Mouse (Mus musculus): ENCODE data around the gene Tas1r1. TPM values are rescaled to one million over a fixed set of nuclear protein-coding genes. Genes with fewer than 3 reads are reported as not detected.

Gene Tas1r1
- polyA plus RNA-seq, 1 experiment from 2014 or later, result 0.77 TPM

GRCm38 (mm10) chr4:151992091-151992490, 46.3 kb downstream of the Tas1r1 start:
- peaks cover 24% of the 10 kb centered on the region for H3K4me1 ChIP-seq (ENCODE audit: control insufficient read depth, insufficient read depth, low read length)
- no peak overlapping the region for H3K4me2 ChIP-seq (replicated peaks; ENCODE audit: low read depth, low read length)
- WGBS, result 91% methylated on average over 9 of the region's 9 CpGs
- no peak overlapping the region for H3K27ac ChIP-seq (ENCODE audit: low read depth, low read length)
- H3K4me3 ChIP-seq (ENCODE audit: low read length), result no peak overlapping the region
- no peak overlapping the region for H3K9ac ChIP-seq (ENCODE audit: low read depth, low read length)
- no peak for ATAC-seq (ENCODE audit: low FRiP score, low TSS enrichment)
- H3K27me3 ChIP-seq (ENCODE audit: control insufficient read depth, insufficient read depth, low read length), result no peaks in the 10 kb centered on the region
- H3K9me3 ChIP-seq (ENCODE audit: control insufficient read depth, low read length), result no peaks in the 10 kb centered on the region
- peaks cover 40% of the 10 kb centered on the region for H3K36me3 ChIP-seq (ENCODE audit: control insufficient read depth, insufficient read depth, low read length)

DNA sequence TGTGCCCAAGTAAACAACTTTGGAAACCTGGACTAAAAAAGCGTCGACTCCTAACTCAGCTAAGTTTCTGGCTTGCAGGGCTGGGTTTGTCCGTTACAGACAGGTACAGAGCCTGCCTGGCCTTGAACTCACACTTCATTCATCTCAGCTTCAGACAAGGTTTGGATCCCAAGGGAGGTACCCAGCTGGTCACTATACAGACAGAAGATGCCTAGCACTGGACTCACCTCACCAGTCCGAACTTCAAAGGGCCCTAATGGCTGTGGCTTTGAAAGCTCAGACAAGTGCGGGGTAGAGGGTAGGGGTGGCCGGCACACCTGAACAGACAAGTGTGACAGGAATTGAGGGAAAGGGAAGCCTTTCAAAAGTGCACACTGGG, 49.3 kb downstream of the Tas1r1 start:
- Histone ChIP-seq H3K4me1 (ENCODE audit: control insufficient read depth, insufficient read depth, low read length) (peaks cover 34% of the 10 kb centered on the region), H3K9ac (ENCODE audit: low read depth, low read length) (peak overlapping the region; percentile 93; the same call in 1 of the 2 replicates), H3K4me2 (replicated peaks; ENCODE audit: low read depth, low read length) (peak overlapping the region; percentile 70), H3K9me3 (ENCODE audit: control insufficient read depth, low read length) (no peaks in the 10 kb centered on the region), H3K27me3 (ENCODE audit: control insufficient read depth, insufficient read depth, low read length) (no peaks in the 10 kb centered on the region), H3K36me3 (ENCODE audit: control insufficient read depth, insufficient read depth, low read length) (peaks cover 47% of the 10 kb centered on the region), H3K4me3 (ENCODE audit: low read length) (peak overlapping the region; percentile 87), H3K27ac (ENCODE audit: low read depth, low read length) (peak overlapping the region; percentile 87)
- ATAC-seq (ENCODE audit: low FRiP score, low TSS enrichment), result 0 out of 2 replicates have a peak, but pooled peaks have one; percentile 5
- 26% methylated on average over 6 of the region's 6 CpGs for WGBS

DNA sequence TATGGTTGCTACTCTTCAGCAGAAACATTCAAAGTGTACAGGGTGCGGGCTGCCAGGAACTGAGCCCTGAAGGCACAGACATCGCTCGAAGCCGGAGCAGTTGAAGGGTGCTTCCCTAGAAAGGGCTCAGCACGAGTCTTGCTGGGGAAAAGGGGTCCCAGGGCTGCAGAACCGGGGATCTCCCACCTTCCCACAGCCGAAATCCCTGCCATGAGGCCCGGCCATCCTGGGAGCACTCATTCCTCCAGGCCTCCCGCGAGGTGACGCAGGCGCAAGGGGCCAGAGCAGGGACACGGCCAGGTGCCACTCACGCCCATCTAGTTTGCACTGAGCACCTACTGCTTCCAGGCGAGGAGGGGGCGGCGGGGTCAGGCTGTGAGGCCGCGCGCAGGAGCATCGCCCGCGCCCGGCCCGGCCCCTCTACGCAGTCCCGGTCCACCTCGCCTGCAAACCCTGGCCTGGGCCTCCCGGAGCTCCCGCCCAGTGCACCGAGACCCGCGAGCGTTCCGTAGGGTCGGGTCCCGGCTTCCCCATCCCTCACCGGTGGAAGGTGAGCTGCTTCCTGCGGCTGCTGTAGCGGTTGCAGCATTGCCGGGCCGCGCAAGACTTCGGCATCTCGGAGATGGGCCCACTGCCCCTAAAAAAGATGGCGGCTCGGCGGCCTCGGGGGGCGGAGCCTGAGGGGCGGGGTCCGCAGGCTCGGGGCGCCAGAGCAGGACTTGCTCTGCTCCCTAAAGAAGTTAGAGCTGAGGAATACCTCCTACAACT, 49.8 kb downstream of the Tas1r1 start, which contains the start of gene Thap3:
Thap3 (minus strand) TSS at position 656 of the 768 bp plus-strand sequence.
- ATAC-seq (ENCODE audit: low FRiP score, low TSS enrichment), result peak; percentile 63
- H3K4me3 ChIP-seq (ENCODE audit: low read length), result peak within 1 kb of the TSS; percentile 87
- H3K4me2 ChIP-seq (replicated peaks; ENCODE audit: low read depth, low read length), result peak within 1 kb of the TSS; percentile 70
- no peaks in the 10 kb centered on the region for H3K9me3 ChIP-seq (ENCODE audit: control insufficient read depth, low read length)
- peak within 1 kb of the TSS; percentile 87 for H3K27ac ChIP-seq (ENCODE audit: low read depth, low read length)
- H3K9ac ChIP-seq (ENCODE audit: low read depth, low read length), result peak within 1 kb of the TSS; percentile 93
- peaks cover 32% of the 10 kb centered on the region for H3K4me1 ChIP-seq (ENCODE audit: control insufficient read depth, insufficient read depth, low read length)
- H3K36me3 ChIP-seq (ENCODE audit: control insufficient read depth, insufficient read depth, low read length), result peaks cover 47% of the 10 kb centered on the region
- WGBS, result under 1% methylated on average over 52 of the region's 54 CpGs
- no peaks in the 10 kb centered on the region for H3K27me3 ChIP-seq (ENCODE audit: control insufficient read depth, insufficient read depth, low read length)

DNA sequence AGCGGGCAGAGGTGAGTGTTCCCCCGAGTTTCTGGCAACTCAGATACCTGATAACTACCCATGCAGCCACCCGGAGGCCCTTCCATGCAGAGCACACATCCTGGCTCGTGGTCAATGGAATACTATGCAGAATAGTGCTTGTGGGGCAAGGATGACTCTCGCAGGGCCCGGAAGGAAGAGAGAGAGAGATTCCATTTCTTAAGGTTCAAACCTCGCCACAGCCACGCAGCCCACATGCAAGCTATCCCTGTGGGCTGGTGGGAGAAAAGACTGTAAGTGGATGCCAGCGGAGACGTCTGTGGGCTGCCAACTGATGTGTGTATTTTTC, 50.4 kb downstream of the Tas1r1 start:
- peak overlapping the region; percentile 87 for H3K4me3 ChIP-seq (ENCODE audit: low read length)
- no peaks in the 10 kb centered on the region for H3K9me3 ChIP-seq (ENCODE audit: control insufficient read depth, low read length)
- no peak for ATAC-seq (ENCODE audit: low FRiP score, low TSS enrichment)
- no peaks in the 10 kb centered on the region for H3K27me3 ChIP-seq (ENCODE audit: control insufficient read depth, insufficient read depth, low read length)
- peak overlapping the region; percentile 87 for H3K27ac ChIP-seq (ENCODE audit: low read depth, low read length)
- peak overlapping the region; percentile 70 for H3K4me2 ChIP-seq (replicated peaks; ENCODE audit: low read depth, low read length)
- peak overlapping the region; percentile 93 for H3K9ac ChIP-seq (ENCODE audit: low read depth, low read length)
- peaks cover 31% of the 10 kb centered on the region for H3K4me1 ChIP-seq (ENCODE audit: control insufficient read depth, insufficient read depth, low read length)
- peaks cover 49% of the 10 kb centered on the region for H3K36me3 ChIP-seq (ENCODE audit: control insufficient read depth, insufficient read depth, low read length)
- 31% methylated on average over 10 of the region's 10 CpGs for WGBS

DNA sequence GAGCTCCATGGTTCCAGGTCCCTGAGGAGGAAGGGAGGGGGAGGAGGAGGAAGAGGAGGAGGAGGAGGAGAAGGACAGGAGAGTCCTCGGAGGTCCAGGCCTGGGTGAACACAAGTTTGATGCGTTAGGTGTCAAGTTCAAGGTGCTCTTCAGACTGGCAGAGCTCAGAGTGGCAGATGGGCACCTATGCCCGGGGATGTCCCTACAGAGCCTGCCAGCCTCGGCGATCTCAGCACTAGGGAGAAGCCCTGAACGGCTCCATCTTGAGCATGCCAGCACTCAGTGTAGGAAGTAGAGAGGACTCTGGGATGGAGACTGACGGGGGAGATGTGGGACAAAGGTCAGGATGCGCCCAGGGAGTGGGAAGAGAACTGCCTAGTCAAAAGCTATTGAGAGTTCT, 51.7 kb downstream of the Tas1r1 start:
- H3K36me3 ChIP-seq (ENCODE audit: control insufficient read depth, insufficient read depth, low read length), result peaks cover 48% of the 10 kb centered on the region
- ATAC-seq (ENCODE audit: low FRiP score, low TSS enrichment), result no peak
- H3K9me3 ChIP-seq (ENCODE audit: control insufficient read depth, low read length), result no peaks in the 10 kb centered on the region
- no peak overlapping the region for H3K9ac ChIP-seq (ENCODE audit: low read depth, low read length)
- no peak overlapping the region for H3K27ac ChIP-seq (ENCODE audit: low read depth, low read length)
- no peak overlapping the region for H3K4me3 ChIP-seq (ENCODE audit: low read length)
- H3K4me1 ChIP-seq (ENCODE audit: control insufficient read depth, insufficient read depth, low read length), result peaks cover 31% of the 10 kb centered on the region
- WGBS, result 62% methylated on average over 8 of the region's 8 CpGs
- H3K4me2 ChIP-seq (replicated peaks; ENCODE audit: low read depth, low read length), result no peak overlapping the region
- H3K27me3 ChIP-seq (ENCODE audit: control insufficient read depth, insufficient read depth, low read length), result no peaks in the 10 kb centered on the region

DNA sequence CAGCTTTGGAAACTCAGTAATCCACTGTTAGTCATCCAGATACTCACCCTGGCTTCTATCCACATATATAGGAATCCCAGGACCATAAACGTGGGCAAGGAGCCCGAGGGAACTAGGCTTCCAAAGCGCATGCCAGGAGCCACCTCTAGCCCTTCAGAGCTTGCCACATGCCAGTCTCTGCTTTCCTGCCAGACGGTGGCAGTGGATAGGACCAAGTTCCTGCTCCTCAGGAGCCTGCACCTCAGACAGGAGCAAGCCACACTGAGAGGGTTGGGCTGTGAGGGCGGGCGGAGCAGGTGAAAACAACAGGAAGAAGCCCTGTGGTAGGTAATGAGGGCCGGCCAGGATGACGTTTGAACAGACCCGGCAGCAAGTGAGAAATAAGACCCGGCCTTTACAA, 52.5 kb downstream of the Tas1r1 start:
- H3K9me3 ChIP-seq (ENCODE audit: control insufficient read depth, low read length), result no peaks in the 10 kb centered on the region
- peaks cover 31% of the 10 kb centered on the region for H3K4me1 ChIP-seq (ENCODE audit: control insufficient read depth, insufficient read depth, low read length)
- no peak overlapping the region for H3K27ac ChIP-seq (ENCODE audit: low read depth, low read length)
- ATAC-seq (ENCODE audit: low FRiP score, low TSS enrichment), result no peak
- no peak overlapping the region for H3K4me3 ChIP-seq (ENCODE audit: low read length)
- no peak overlapping the region for H3K9ac ChIP-seq (ENCODE audit: low read depth, low read length)
- 19% methylated on average over 10 of the region's 10 CpGs for WGBS
- H3K36me3 ChIP-seq (ENCODE audit: control insufficient read depth, insufficient read depth, low read length), result peaks cover 46% of the 10 kb centered on the region
- no peaks in the 10 kb centered on the region for H3K27me3 ChIP-seq (ENCODE audit: control insufficient read depth, insufficient read depth, low read length)
- H3K4me2 ChIP-seq (replicated peaks; ENCODE audit: low read depth, low read length), result no peak overlapping the region

DNA sequence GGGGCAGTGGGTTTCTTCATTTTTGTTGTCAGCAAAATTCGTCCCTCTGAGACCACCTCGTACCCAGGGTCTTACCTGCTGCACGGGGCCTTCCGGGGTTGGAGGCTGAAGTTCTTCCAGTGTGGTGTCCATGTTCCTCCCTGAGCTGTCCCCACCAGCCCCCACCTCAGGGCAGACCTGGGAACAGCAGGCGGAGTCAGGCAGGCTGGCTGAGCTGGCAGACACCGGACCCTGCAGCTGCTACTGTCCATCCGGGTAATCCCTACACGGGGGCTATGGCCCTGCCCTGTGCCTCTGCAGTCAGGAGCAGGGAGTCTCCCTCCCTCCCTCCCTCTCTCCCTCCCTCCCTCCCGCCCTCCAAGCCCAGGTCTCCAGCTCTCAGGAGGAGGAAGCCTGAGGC, 54.8 kb downstream of the Tas1r1 start:
- H3K4me3 ChIP-seq (ENCODE audit: low read length), result no peak overlapping the region
- H3K27me3 ChIP-seq (ENCODE audit: control insufficient read depth, insufficient read depth, low read length), result no peaks in the 10 kb centered on the region
- H3K27ac ChIP-seq (ENCODE audit: low read depth, low read length), result no peak overlapping the region
- H3K4me1 ChIP-seq (ENCODE audit: control insufficient read depth, insufficient read depth, low read length), result peaks cover 27% of the 10 kb centered on the region
- H3K4me2 ChIP-seq (replicated peaks; ENCODE audit: low read depth, low read length), result 0 out of 2 replicates have a peak overlapping the region, but pooled peaks have one; percentile 10
- WGBS, result 30% methylated on average over 8 of the region's 9 CpGs
- peak; percentile 37; the same call in 1 of the 2 replicates for ATAC-seq (ENCODE audit: low FRiP score, low TSS enrichment)
- H3K36me3 ChIP-seq (ENCODE audit: control insufficient read depth, insufficient read depth, low read length), result peaks cover 52% of the 10 kb centered on the region
- no peak overlapping the region for H3K9ac ChIP-seq (ENCODE audit: low read depth, low read length)
- H3K9me3 ChIP-seq (ENCODE audit: control insufficient read depth, low read length), result no peaks in the 10 kb centered on the region

DNA sequence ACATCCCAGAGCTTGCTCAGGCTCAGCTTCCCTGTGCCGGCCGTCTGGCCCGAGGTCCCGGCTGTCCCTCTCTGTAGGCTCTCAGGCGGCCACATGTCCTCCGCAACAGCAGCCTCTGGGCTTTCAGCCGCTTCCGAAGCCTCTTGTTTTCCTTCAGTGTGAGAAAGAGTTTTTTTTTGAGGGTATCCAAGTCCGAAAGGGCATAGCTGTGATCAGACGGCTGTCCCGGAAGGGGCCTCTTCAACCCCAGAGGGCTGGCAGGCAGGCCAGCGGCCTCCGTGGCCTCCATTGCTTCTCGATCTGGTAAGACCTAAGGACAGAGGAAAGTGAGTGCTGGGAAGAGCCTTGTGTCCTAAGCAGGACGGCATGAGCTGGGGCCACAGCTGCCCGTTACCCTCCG, 55.3 kb downstream of the Tas1r1 start:
- H3K4me3 ChIP-seq (ENCODE audit: low read length), result no peak overlapping the region
- 50% methylated on average over 17 of the region's 17 CpGs for WGBS
- peaks cover 24% of the 10 kb centered on the region for H3K4me1 ChIP-seq (ENCODE audit: control insufficient read depth, insufficient read depth, low read length)
- H3K4me2 ChIP-seq (replicated peaks; ENCODE audit: low read depth, low read length), result no peak overlapping the region
- no peak overlapping the region for H3K9ac ChIP-seq (ENCODE audit: low read depth, low read length)
- no peaks in the 10 kb centered on the region for H3K9me3 ChIP-seq (ENCODE audit: control insufficient read depth, low read length)
- peaks cover 55% of the 10 kb centered on the region for H3K36me3 ChIP-seq (ENCODE audit: control insufficient read depth, insufficient read depth, low read length)
- no peak overlapping the region for H3K27ac ChIP-seq (ENCODE audit: low read depth, low read length)
- H3K27me3 ChIP-seq (ENCODE audit: control insufficient read depth, insufficient read depth, low read length), result no peaks in the 10 kb centered on the region
- ATAC-seq (ENCODE audit: low FRiP score, low TSS enrichment), result no peak

DNA sequence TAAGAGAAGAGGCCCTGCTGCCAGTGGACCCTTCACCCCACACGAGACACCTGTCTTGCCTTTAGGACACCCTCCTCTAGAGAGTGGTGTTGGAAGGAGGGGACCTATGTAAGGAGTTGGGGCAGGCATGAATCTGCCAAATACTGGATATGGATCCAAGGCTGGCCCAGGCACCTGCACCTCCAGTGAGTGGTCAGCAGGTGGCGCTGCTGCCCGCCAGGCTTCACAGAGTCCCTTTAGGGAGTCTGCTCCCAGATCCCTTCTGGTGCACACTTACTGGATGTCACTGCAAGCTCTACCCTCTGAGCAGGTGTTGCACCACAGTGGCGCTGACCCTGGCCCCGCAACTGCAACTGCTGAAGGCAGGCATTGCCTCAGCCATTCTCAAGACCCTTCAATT, 57.0 kb downstream of the Tas1r1 start:
- Histone ChIP-seq H3K9ac (ENCODE audit: low read depth, low read length) (no peak overlapping the region), H3K27me3 (ENCODE audit: control insufficient read depth, insufficient read depth, low read length) (no peaks in the 10 kb centered on the region), H3K4me3 (ENCODE audit: low read length) (no peak overlapping the region), H3K4me2 (replicated peaks; ENCODE audit: low read depth, low read length) (no peak overlapping the region), H3K27ac (ENCODE audit: low read depth, low read length) (no peak overlapping the region), H3K9me3 (ENCODE audit: control insufficient read depth, low read length) (no peaks in the 10 kb centered on the region), H3K4me1 (ENCODE audit: control insufficient read depth, insufficient read depth, low read length) (peaks cover 13% of the 10 kb centered on the region), H3K36me3 (ENCODE audit: control insufficient read depth, insufficient read depth, low read length) (peaks cover 67% of the 10 kb centered on the region)
- WGBS, result 13% methylated on average over 5 of the region's 5 CpGs
- ATAC-seq (ENCODE audit: low FRiP score, low TSS enrichment), result peak; percentile 46
